Mouse (Mus musculus): ENCODE data around the gene Cacng8.

The Cacng8 gene

GRCm38 (mm10) chr7:3390413-3391080 is at the start of gene Cacng8:
Gene Cacng8, plus strand, starts transcription at chr7:3390683.
- DNase-seq (ENCODE audit: low read depth, low spot score): no peak

GRCm38 (mm10) chr7:3343861-3344260 is 46.6 kb upstream of the Cacng8 start:
- no peak for DNase-seq (ENCODE audit: low read depth, low spot score)

GRCm38 (mm10) chr7:3345301-3345700 is 45.2 kb upstream of the Cacng8 start:
- no peak for DNase-seq (ENCODE audit: low read depth, low spot score)

- DNase-seq (ENCODE audit: low read depth, low spot score): no peak
These were observed 42.9 kb upstream of the Cacng8 start for GRCm38 (mm10) chr7:3347366-3348287.

- DNase-seq (ENCODE audit: low read depth, low spot score): no peak
These were observed 42.2 kb upstream of the Cacng8 start for GRCm38 (mm10) chr7:3348326-3348725.

- DNase-seq (ENCODE audit: low read depth, low spot score): no peak
These were observed 40.7 kb upstream of the Cacng8 start for GRCm38 (mm10) chr7:3349775-3350174.

- no peak for DNase-seq (ENCODE audit: low read depth, low spot score)
These were observed 38.9 kb upstream of the Cacng8 start for GRCm38 (mm10) chr7:3351536-3351935.

- no peak for DNase-seq (ENCODE audit: low read depth, low spot score)
These were observed 35.6 kb upstream of the Cacng8 start for GRCm38 (mm10) chr7:3354850-3355249.

- DNase-seq (ENCODE audit: low read depth, low spot score): no peak
These were observed 29.8 kb upstream of the Cacng8 start for GRCm38 (mm10) chr7:3360678-3361077.

- DNase-seq (ENCODE audit: low read depth, low spot score): no peak
These were observed 24.8 kb upstream of the Cacng8 start for GRCm38 (mm10) chr7:3365547-3366279.

GRCm38 (mm10) chr7:3366705-3367516 is 23.6 kb upstream of the Cacng8 start:
- DNase-seq (ENCODE audit: low read depth, low spot score): no peak

GRCm38 (mm10) chr7:3367569-3367968 is 22.9 kb upstream of the Cacng8 start:
- no peak for DNase-seq (ENCODE audit: low read depth, low spot score)

- DNase-seq (ENCODE audit: low read depth, low spot score): no peak
These were observed 22.2 kb upstream of the Cacng8 start for GRCm38 (mm10) chr7:3368311-3368710.

GRCm38 (mm10) chr7:3369189-3369588 is 21.3 kb upstream of the Cacng8 start:
- DNase-seq (ENCODE audit: low read depth, low spot score): no peak

GRCm38 (mm10) chr7:3370407-3370806 is 20.1 kb upstream of the Cacng8 start:
- no peak for DNase-seq (ENCODE audit: low read depth, low spot score)

GRCm38 (mm10) chr7:3372376-3372775 is 18.1 kb upstream of the Cacng8 start:
- DNase-seq (ENCODE audit: low read depth, low spot score): no peak

GRCm38 (mm10) chr7:3373754-3374153 is 16.7 kb upstream of the Cacng8 start:
- DNase-seq (ENCODE audit: low read depth, low spot score): no peak

GRCm38 (mm10) chr7:3376831-3377230 is 13.7 kb upstream of the Cacng8 start:
- DNase-seq (ENCODE audit: low read depth, low spot score): no peak

GRCm38 (mm10) chr7:3382123-3382522 is 8.4 kb upstream of the Cacng8 start:
- DNase-seq (ENCODE audit: low read depth, low spot score): no peak

GRCm38 (mm10) chr7:3384807-3385319 is 5.6 kb upstream of the Cacng8 start:
- no peak for DNase-seq (ENCODE audit: low read depth, low spot score)

Measured in mesoderm, embryonic 11.5 days (tissue).